Mouse (Mus musculus) monocyte, adult 5-6 weeks (primary cell): ENCODE measurements around the gene Olfr56. TPM values are rescaled to one million over a fixed set of nuclear protein-coding genes. Genes with fewer than 3 reads are reported as not detected.
"Not testable (repeated sequence)": the region's sequence is repeated elsewhere in the genome, so short reads cannot be mapped to it uniquely, and the experiment has no call there.

Source experiments
- ATAC-seq: fragments of 153-309, 156-312 bp; replicated peaks from 2 replicates; pipeline ENCODE4 v1.8.0; 2017; ENCODE audit warnings: mild to moderate bottlenecking; ENCODE audit not compliant: low TSS enrichment, insufficient number of reproducible peaks, severe bottlenecking, poor library complexity, low FRiP score
- total RNA-seq: library from RNA; stranded (forward); fragments of 200-1000, 200-491, 200-594 nt; gene quantifications from 3 replicates; pipeline ENCODE4 v1.2.3, GENCODE M21; 2017

The Olfr56 gene
- total RNA-seq = 0.29 to 2.8 TPM (median 0.85 TPM) in 3 replicates

GRCm38 (mm10) chr11:48978240-48978939, at the start of gene Olfr56:
Gene Olfr56, plus strand, starts transcription at chr11:48978889.
- ATAC-seq = peak; percentile 60

GRCm38 (mm10) chr11:48933422-48933821, 45.3 kb upstream of the Olfr56 start:
- not testable (repeated sequence) for ATAC-seq

GRCm38 (mm10) chr11:48933923-48934322, 44.8 kb upstream of the Olfr56 start:
- ATAC-seq = not testable (repeated sequence)

DNA sequence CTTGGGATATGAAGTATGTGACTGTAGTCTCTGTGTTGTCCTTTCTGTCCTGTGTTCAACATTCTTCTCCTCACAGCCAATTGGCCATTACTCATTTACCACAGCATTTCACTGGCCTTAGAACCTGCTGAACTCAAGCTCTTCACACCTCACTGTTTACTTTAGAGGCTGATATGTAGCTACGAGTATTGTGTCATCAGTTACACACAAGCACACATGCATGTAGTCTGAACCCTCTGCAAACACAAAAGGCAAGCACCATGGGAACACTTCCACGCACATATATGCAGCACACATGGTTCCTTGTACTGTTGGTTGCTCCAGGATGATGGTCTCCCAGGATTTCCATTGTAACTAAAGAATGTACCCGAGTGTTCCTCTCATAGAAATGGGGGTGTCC, 43.4 kb upstream of the Olfr56 start:
- ATAC-seq = peak; percentile 50; the same call in 1 of the 2 replicates

GRCm38 (mm10) chr11:48939286-48939685, 39.4 kb upstream of the Olfr56 start:
- not testable (repeated sequence) for ATAC-seq

GRCm38 (mm10) chr11:48946090-48946489, 32.6 kb upstream of the Olfr56 start, which contains the start of gene Psme2b:
Gene Psme2b, minus strand, starts transcription at chr11:48946190.
- not testable (repeated sequence) for ATAC-seq

GRCm38 (mm10) chr11:48974686-48975085, 4.0 kb upstream of the Olfr56 start:
- not testable (repeated sequence) for ATAC-seq

DNA sequence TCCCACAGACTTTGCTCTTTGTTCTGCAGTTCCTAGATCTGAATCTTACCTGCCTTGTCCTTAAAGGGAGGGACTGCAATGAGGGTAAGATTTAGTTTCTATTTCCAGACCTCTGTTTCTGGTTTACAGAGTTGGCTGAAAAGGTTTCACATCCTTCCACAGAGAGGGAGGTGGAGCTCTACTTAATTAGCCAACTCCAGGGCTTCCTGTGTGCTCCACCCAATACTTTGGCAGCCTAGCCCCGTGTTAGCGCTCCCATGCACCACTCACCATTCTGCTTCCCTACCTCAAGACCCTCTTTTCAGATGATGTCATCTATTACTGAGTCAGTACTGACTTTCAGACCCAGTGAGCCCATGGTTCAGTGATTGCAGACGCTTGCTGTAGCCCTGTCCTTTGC, 562 bp downstream of the Olfr56 start, which contains the start of gene 9930111J21Rik1:
Gene 9930111J21Rik1, minus strand, starts transcription at position 148 of the 400 bp plus-strand sequence.
- peak; percentile 82 for ATAC-seq

DNA sequence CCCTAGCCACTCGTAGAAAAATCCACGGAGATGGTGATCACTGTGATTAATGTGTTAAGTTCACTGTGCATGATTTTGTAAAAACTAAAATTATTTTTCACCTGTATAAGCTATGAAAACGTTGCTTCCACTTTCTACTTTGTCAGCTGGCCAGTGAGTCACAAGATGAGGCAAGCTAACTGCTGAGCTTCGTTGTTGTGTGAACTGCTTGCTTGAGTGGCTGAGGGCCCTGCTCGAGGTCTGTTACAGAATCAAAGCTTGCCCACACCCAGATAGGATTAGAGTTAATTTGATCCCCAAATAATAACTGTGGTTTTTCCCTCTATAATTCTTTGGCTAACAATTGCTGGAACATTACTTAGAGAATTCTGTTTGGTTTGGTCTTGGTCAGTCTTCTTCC, 1.4 kb downstream of the Olfr56 start:
- ATAC-seq = peak; percentile 55

DNA sequence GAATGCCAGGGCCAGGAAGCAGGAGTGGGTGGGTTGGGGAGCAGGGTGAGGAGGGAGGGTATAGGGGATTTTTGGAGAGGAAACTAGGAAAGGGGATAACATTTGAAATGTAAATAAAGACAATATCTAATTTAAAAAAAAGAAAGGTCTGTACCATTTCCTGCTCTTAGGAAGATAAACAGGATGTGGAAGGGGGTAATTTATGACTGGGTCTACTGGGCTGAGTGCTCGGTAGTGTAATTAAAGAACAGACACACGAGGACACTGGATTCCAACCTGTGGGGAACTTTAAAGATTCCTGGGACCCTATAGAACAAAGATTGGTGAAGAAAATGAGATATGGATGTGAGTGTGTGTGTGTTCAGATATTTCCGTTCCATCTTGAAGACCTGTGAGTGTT, 4.2 kb downstream of the Olfr56 start:
- not testable (repeated sequence) for ATAC-seq

- peak; percentile 37; the same call in 1 of the 2 replicates for ATAC-seq
Measured at GRCm38 (mm10) chr11:48988219-48988618, 9.5 kb downstream of the Olfr56 start.

DNA sequence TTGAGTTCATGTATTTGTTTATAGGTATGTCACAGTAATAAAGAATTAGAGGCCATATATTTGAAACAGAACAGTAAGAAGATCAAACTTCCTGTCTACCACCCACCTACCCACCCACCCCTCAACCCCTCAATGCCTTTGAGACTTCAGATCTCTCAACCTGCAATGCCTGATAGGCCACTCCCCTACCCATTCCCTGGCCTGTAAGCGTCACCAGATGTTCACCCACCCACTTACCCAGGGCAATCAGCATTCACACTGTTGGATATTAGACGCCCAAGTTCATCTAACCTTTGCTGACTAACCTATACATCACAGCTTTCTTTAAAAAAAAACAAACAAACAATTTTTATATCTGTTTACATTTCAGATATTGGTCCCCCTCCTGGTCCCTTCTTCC, 11.3 kb downstream of the Olfr56 start:
- not testable (repeated sequence) for ATAC-seq

DNA sequence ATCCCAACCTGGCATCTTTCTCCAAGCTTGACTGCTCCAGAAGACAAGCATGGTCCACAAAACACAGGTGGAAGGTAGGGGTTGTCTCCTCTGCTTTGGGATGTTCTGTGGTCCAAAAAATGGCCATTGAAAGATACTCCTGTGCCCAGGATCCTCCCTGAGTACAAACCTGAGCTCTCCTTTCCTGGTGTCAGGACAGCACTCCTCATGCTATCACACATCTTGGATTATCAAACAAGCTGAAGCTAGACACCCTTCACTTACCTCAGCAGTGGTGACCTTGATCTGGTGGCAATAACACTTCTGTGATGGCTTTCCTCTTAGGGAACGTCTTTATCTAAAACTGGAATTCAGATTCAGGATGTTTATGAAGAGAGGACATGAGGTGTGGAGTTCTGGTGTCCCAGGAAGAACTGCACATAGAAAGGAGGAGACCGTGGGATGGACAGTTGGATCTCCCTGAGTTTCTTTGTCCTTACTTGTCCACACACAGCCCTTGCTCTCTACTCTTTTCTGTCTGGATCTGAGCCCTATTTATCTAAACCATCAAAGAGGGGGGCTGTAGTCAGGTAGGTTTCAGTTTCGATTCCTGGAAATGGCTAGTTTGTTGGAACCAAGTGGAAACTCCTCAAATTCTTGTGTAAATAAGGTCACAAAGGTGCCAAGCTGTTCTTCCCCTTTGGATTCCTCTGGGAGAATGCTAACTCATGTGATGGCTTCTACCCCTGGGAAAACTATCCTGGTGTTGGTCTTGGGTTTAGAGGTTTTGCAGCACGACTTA, 13.2 kb downstream of the Olfr56 start, which contains the start of gene Gm12185:
Gene Gm12185, minus strand, starts transcription at position 487 of the 781 bp plus-strand sequence.
- not testable (repeated sequence) for ATAC-seq

DNA sequence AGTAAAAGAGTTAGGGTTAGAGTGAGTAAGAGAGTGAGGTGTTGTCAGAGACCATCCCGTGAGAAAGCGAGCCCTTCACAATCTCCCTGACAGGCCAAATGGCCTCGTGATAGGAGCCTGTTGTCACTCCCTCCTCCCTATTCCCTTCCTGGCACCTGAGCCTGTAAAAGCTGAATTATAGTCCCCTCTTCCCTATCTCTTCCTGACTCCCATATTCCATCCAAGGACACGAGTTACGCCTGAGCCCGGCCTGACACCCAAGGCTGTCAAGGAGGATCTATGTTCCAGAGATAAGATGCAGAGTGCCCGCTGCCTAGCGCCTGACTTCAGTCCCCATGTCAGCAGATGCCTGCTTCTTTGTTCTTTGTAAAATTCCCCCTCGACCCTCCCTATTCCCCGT, 14.6 kb downstream of the Olfr56 start:
- ATAC-seq = not testable (repeated sequence)

DNA sequence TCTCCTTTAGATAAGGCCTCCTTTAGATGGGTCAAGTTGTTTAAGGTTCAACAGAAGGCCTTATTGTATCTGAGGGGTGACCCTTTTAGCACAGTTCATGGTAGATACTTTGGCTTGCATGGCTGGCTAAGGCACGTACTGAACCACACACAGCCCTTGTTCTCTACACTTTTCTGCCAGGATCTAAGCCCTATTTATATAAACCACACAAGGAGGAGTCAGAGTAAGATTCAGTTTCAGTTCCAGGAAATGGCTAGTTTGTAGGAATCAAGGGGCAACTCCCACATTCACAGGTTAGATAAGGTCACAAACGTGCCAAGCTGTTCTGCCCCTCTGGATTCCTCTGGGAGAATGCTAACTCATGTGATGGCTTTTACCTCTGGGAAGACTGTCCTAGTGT, 15.3 kb downstream of the Olfr56 start, which contains the start of gene Tgtp1:
Gene Tgtp1, minus strand, starts transcription at position 155 of the 400 bp plus-strand sequence.
- 0 out of 2 replicates have a peak, but pooled peaks have one; percentile 47 for ATAC-seq

GRCm38 (mm10) chr11:49000411-49000810, 21.7 kb downstream of the Olfr56 start:
- not testable (repeated sequence) for ATAC-seq

GRCm38 (mm10) chr11:49006317-49006716, 27.6 kb downstream of the Olfr56 start:
- not testable (repeated sequence) for ATAC-seq

GRCm38 (mm10) chr11:49006785-49007184, 28.1 kb downstream of the Olfr56 start:
- ATAC-seq = not testable (repeated sequence)

GRCm38 (mm10) chr11:49012074-49012473, 33.4 kb downstream of the Olfr56 start:
- not testable (repeated sequence) for ATAC-seq
